Mouse (Mus musculus): ENCODE data around the gene Ercc5. TPM values are rescaled to one million over a fixed set of nuclear protein-coding genes. Genes with fewer than 3 reads are reported as not detected.

Gene Ercc5
- 1.9 and 2.7 TPM in 2 replicates for total RNA-seq (2015; ENCODE audit: low replicate concordance)
- total RNA-seq (2017; ENCODE audit: low replicate concordance): 2.5 and 6.0 TPM in 2 replicates

DNA sequence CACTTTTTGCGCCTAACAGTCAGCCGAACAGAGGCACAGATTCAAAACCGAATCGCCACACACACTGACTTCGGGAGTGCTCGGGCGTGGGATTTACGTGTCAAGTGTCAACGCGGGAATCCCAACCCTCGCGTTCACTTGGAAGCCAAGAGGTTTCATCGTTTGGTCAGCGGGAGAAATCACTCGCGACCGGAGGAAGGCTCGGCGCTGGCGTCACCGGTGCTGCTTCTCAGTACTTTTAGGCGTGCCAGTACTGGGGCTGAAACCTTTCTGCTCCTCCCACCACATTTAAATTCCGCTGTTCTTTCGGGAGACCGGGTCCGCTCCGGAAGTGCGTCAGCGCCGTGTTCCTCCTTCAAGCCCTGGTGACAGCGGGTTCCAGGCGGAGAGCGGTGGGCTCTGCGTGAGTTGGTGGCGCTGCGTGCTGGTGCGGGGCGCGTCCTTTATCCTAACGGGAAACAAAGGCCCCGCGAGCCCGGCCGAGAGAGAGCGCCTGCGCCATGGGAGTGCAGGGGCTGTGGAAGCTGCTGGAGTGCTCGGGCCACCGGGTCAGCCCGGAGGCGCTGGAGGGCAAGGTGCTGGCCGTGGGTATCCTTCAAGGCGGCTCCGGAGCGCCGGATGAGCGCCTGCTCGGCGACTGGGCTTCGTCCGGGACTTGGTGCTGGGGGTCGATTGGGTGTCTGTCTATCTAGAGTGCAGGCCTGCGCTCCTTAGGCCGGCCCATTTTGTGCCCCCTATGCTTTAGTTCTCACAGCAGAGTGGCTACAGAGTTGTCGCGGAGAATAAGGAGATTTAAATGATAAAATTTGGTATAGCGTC, at the start of gene Ercc5:
TSS of gene Ercc5 (plus strand) at position 182 of the 819 bp plus-strand sequence.
- ATAC-seq (replicated peaks; ENCODE audit: low FRiP score, poor library complexity, severe bottlenecking): peak; percentile 97

- peak; percentile 59 for ATAC-seq (replicated peaks; ENCODE audit: low FRiP score, poor library complexity, severe bottlenecking)
These were observed 45.9 kb upstream of the Ercc5 start for GRCm38 (mm10) chr1:44101448-44102225.

GRCm38 (mm10) chr1:44102259-44102717, 45.3 kb upstream of the Ercc5 start, which contains the start of gene Tex30:
TSS of gene Tex30 (minus strand) at chr1:44102441.
- ATAC-seq (replicated peaks; ENCODE audit: low FRiP score, poor library complexity, severe bottlenecking): peak; percentile 97

DNA sequence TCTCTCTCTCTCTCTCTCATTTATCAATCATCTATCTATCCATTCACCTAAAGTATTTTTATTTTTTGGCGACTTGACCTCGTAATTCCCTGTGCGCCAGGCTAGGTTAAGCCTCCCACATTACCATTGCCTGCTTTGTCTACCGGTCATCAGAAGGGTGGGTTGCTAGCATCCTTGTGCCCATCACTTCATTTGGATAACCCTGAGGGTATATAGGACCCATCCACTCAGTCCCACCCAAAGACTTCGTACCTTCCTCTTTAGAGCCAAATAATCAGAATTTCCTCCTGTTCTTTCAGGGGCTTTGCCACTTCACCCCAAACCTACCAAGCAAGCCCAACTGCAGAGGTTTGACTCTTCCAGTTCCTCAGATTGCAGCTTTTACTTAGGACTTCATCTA, 44.6 kb upstream of the Ercc5 start:
- ATAC-seq (replicated peaks; ENCODE audit: low FRiP score, poor library complexity, severe bottlenecking): no peak

DNA sequence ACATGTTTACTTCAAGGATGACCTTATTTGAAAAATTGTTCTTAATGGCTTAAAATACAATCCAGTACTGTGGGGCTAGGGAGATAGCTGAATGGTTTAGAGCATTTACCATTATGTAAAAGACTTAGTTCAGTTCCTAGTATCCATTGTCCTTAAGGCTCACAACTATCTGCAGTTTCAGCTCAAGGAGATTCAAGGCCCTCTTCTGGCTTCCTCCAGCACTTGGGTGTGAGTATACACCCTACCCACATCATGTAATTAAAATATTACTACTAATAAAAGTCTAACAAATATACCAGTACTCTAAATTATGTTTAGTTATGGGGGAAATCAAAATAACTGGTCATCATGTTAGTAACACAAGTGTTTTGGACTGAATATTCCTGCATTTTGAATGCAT, 30.0 kb upstream of the Ercc5 start:
- ATAC-seq (replicated peaks; ENCODE audit: low FRiP score, poor library complexity, severe bottlenecking): no peak

- peak; percentile 83 for ATAC-seq (replicated peaks; ENCODE audit: low FRiP score, poor library complexity, severe bottlenecking)
These were observed 29.1 kb upstream of the Ercc5 start, which contains the start of the genes Kdelc1 and Bivm for GRCm38 (mm10) chr1:44118239-44119054. TSS of gene Kdelc1 (minus strand) at chr1:44118808. TSS of gene Bivm (plus strand) at chr1:44118957.

GRCm38 (mm10) chr1:44119201-44120073, 28.1 kb upstream of the Ercc5 start:
- ATAC-seq (replicated peaks; ENCODE audit: low FRiP score, poor library complexity, severe bottlenecking): peak; percentile 55; the same call in 1 of the 2 replicates

- no peak for ATAC-seq (replicated peaks; ENCODE audit: low FRiP score, poor library complexity, severe bottlenecking)
These were observed 27.5 kb upstream of the Ercc5 start for GRCm38 (mm10) chr1:44120074-44120406.

DNA sequence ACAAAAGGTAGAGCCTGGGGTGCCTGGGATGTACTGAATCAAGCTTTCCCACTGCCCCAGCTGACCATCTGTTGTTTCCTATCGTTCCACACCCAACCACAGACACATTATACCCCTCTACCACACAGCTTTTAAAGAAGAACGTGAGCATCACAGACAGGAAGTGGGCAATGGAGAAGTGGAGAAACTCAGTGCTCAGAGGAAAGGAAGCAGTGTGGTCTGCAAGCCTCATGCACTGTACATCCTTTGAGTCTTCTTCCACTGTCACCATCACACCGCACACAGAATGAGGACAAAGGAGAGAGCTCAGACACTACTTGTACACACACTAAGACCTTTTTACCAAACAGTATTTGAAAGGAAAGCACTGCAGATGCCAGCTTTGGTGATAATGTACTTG, 25.3 kb upstream of the Ercc5 start:
- no peak for ATAC-seq (replicated peaks; ENCODE audit: low FRiP score, poor library complexity, severe bottlenecking)

- ATAC-seq (replicated peaks; ENCODE audit: low FRiP score, poor library complexity, severe bottlenecking): no peak
These were observed 22.0 kb upstream of the Ercc5 start for GRCm38 (mm10) chr1:44125590-44125989.

GRCm38 (mm10) chr1:44129929-44130581, 17.5 kb upstream of the Ercc5 start:
- no peak for ATAC-seq (replicated peaks; ENCODE audit: low FRiP score, poor library complexity, severe bottlenecking)

DNA sequence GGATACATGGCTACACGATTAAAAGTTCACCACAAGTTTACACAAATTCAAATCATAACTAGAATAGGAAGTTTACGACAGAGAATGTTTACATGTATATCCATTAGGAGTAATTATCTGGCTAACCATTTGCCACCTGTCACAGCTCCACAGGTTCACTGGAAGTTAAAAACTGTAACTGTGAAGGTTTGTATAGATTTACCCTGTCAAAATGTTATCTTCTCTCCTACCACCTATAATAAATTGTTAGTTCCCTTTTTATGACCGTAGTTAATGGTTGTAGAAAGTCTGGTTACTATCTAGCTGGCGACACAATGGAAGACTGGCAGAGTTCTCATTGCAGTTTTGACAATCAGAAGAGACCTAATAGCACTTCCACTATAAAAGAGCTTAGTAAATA, 7.3 kb upstream of the Ercc5 start:
- ATAC-seq (replicated peaks; ENCODE audit: low FRiP score, poor library complexity, severe bottlenecking): no peak

GRCm38 (mm10) chr1:44142747-44143146, 4.8 kb upstream of the Ercc5 start:
- no peak for ATAC-seq (replicated peaks; ENCODE audit: low FRiP score, poor library complexity, severe bottlenecking)

GRCm38 (mm10) chr1:44148706-44149105, 1.2 kb downstream of the Ercc5 start:
- ATAC-seq (replicated peaks; ENCODE audit: low FRiP score, poor library complexity, severe bottlenecking): no peak

- ATAC-seq (replicated peaks; ENCODE audit: low FRiP score, poor library complexity, severe bottlenecking): no peak
These were observed 7.7 kb downstream of the Ercc5 start for GRCm38 (mm10) chr1:44155287-44155686.

DNA sequence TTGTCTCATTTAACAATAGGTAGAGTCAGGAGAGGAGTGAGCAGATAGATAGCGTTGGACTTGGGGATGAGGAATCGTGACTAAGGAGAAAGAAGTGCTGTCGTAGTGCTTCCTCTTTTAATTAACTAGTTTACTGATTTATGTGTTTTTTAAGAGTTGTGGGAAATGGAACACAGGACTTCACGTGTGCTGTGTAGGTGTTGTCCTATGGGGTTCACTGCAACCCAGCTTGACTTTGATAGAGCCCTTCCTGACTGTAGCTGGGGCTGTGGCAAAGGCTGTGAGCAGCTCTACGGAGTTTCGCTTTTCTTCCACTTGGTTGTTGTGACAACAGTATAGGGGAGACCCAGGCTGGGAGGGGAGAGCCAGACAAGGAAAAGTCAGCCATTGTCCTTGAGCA, 10.8 kb downstream of the Ercc5 start:
- no peak for ATAC-seq (replicated peaks; ENCODE audit: low FRiP score, poor library complexity, severe bottlenecking)

GRCm38 (mm10) chr1:44161818-44162217, 14.3 kb downstream of the Ercc5 start:
- no peak for ATAC-seq (replicated peaks; ENCODE audit: low FRiP score, poor library complexity, severe bottlenecking)

DNA sequence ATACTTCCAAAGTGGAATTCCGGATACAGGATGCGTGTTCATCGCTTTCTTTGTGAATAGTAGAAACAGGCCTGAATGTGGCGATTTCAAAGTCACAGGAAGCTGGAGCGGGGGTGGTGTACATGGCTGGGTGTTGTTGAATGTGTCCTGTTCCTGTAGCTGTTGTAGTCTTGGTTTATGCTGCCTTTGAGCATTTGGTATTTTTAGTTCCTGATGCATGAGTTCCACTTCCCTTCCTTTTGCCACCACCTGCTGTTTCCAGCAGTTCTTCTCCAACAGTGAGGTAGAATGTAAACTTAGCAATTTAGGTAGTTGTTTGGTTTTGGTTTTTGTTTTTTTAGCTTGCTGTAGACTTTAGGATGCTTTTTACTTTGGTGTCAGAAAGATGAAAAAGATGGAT, 14.8 kb downstream of the Ercc5 start:
- no peak for ATAC-seq (replicated peaks; ENCODE audit: low FRiP score, poor library complexity, severe bottlenecking)

All from erythroblast, adult 5-6 weeks (primary cell).